Mouse (Mus musculus): ENCODE data around the gene Dnmt1.
"Not testable (repeated sequence)": the region's sequence is repeated elsewhere in the genome, so short reads cannot be mapped to it uniquely, and the experiment has no call there.

The Dnmt1 gene

DNA sequence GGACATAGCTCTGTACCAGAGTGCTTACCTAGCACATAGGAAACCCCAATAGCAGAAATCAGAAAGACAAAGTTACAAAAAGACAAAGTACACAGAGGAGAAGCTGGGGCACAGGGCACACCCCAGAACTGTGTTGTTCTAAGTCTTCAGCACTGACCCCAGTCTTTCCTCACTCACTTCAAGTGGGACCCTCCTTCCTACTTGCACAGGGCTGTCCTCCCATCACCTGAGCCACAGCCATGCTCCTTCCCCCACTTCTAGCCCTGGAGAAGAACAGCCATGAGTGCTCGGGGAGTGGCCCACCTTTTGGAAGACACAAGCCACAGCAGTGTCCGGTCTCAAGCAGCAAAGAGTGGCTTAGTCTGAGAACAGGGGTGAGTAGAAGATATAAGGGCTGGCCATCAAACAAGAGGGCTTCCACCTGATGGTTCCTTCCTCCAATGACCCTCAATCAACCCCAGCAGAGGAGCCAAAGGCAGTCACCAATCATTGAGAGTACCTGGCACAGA lies at the start of gene Dnmt1:
Gene Dnmt1 (minus strand): TSS at position 459 of the 509 bp plus-strand sequence.
- ATAC-seq (ENCODE audit: low TSS enrichment): no peak

DNA sequence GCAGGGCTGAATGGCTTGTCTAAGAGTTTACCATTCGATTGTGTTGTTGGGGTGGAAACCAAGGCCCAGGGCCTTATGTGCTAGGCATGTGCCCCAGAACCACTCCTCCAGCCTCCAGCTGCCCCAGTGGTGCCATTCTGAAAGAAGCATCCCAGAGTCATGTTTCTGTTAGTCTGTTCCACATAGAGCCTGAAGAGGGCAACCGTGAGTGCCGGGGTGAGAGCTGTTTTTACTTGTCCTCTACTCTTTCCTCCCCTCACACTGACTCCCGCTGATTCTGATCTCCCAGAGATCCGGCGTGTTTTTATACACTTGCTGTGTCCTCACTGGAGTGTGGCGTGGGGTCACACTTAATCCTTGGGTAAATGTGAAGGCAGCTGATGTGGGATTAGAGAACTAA lies 48.3 kb upstream of the Dnmt1 start:
- ATAC-seq (ENCODE audit: low TSS enrichment): no peak

DNA sequence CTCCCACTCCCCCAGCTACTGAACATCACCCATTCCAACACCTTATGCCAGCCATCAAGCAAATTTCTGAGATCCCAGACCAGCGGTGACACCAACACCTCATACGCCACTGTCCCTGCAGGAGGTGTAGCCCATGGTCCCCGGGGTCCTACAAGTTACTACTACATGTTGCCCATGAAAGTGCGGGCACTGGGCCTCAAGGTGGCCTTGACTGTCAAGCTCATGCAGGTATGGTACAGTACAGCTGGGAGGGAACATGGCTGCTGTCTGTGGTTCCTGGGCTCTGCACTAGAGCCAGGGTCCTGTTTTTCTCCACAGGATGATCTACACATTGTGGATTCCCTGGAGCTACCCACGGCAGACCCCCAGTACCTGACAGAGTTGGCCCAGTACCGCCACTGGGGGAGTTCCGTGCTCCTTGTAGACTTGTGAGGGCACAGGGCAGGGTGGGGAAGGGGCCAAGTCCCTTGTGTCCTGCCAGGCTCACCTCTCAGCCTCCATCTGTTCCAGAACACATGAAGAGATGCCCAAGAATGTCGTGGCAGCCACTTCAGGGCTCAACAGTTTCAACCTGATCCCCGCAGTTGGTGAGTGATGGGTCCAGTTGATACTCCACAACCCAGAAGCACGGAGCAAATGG lies 47.7 kb upstream of the Dnmt1 start:
- ATAC-seq (ENCODE audit: low TSS enrichment): no peak

DNA sequence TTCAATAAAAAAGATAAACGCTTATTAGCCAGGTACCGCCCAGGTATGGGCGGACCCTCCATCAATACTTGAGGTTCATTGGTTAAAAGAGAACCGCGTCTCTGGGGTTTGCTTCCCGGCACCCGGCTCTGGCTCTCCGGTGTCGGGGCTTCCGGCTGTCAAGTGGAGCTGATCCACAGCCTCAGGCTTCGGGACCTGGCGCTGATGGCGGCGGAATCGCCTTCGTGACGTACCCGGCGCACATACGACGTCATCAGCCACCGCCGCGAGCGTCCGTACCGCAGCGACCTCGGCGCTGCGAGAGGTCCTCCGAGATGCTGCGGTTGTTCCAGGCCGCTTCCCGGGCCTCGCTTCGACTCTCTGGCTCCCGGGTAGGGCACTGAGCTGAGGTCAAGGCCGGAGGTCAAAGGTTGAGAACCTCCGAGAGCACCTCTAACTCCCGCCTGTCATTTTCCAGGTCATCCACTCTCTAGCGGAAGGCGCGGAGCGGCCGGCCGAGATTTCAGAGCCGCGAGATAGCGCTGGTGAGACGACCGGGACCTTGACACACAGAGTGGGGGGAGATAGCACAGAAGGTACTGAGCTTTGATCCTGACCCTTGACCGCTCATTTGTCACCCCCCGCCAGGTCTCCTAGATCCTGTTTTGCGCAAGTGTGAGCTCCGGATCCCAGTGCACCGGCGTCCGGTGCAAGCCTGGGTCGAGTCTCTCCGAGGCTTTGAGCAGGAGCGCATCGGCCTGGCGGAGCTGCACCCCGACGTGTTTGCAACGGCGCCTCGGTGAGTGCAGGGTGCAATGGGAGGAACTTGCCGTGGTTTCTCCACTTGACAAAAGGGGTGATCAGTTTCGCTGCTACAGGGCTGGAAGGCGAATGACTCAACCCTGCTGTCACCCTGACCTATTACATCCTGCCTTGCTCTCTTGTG lies 43.2 kb upstream of the Dnmt1 start, which contains the start of gene Mrpl4:
Gene Mrpl4 (plus strand): TSS at position 112 of the 925 bp plus-strand sequence.
- peak; percentile 94 for ATAC-seq (ENCODE audit: low TSS enrichment)

DNA sequence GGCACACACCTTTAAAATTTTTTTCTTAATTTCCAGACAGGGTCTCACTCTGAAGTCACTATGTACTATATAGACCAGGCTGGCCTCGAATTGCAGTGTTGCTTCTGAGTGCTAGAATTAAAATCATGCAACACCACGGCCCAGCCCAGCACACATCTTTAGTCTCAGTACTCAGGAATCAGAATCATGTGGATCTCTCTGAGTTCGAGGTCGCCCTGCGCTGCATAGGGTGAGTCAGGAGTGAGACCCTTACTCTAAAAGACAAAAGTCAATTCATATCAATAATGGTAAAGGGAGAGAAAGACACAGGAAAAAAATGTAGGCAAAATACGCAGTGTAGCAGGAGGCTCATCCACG lies 42.6 kb upstream of the Dnmt1 start:
- peak; percentile 14; the same call in 1 of the 2 replicates for ATAC-seq (ENCODE audit: low TSS enrichment)

DNA sequence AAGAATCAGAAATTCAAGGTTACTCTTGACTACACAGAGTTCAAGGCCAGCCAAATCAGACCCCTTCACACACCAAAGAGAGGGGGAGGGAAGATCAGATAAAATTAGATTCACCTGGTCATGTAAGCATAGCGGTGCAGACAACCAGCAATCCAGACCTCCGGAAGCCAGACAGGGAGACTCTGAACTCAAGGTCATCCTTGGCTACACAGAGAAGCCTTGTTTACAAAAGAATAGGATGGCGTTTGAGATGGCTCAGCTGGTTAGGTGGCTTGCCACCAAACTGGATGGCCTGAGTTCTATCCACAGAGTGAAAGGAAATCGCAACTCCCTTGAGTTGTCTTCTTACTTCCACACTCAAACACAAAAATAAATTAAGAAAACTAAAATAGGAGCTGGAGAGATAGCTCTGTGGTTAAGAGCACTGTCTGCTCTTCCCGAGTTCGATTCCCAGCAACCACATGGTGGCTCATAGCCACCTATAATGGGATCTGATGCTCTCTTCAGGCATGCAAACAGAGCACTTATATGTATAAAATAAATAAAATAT lies 42.0 kb upstream of the Dnmt1 start:
- no peak for ATAC-seq (ENCODE audit: low TSS enrichment)

DNA sequence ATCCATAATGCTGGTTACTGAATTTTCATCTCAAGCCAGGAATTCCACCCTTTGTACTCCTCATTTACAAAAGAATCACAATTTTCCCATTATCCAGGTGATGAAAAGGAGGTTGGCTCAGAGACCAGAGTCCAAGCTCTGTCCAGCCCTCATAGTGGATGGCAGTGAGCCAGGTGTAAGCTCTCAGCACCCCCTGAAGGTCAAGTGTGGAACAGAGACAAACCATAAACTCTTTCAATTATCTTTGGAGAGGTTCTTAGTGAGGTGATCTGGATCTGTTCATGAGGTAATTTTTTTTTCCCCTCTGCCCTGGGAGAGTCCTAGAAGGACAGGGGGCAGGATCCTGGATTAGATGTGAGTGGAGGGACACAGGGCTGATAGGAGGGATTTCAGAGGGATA lies 41.1 kb upstream of the Dnmt1 start:
- no peak for ATAC-seq (ENCODE audit: low TSS enrichment)

DNA sequence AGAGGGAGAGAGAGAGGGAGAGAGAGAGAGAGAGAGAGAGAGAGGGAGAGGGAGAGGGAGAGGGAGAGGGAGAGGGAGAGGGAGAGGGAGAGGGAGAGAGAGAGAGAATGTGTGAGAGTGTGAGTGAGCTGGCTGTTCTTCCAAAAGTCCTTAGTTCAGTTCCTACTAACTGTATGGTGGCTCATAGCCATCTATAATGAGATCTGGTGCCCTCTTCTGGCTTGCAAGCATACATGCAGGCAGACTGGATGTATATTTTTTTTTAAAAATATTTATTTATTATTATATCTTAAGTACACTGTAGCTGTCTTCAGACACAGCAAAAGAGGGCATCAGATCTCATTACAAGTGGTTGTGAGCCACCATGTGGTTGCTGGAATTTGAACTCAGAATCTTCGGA lies 38.6 kb upstream of the Dnmt1 start:
- not testable (repeated sequence) for ATAC-seq (ENCODE audit: low TSS enrichment)

DNA sequence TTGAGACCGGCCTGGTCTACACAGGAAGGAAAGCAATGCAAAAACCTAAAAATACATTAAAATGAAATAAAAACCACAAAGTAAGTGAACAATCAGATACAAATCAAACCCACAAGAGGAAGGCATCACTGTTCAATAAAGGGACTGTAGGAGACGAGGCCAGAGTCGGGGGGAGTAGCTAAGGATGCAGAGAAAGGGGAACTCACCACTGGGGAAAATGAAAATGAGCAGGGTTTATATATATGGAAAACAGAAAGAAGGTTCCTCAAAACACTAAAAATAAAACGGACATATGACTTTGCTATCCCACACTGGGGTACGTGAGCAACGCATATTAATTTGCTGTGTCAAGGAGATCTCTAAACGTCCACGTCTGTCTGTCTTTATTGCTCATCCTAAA lies 37.4 kb upstream of the Dnmt1 start:
- no peak for ATAC-seq (ENCODE audit: low TSS enrichment)

DNA sequence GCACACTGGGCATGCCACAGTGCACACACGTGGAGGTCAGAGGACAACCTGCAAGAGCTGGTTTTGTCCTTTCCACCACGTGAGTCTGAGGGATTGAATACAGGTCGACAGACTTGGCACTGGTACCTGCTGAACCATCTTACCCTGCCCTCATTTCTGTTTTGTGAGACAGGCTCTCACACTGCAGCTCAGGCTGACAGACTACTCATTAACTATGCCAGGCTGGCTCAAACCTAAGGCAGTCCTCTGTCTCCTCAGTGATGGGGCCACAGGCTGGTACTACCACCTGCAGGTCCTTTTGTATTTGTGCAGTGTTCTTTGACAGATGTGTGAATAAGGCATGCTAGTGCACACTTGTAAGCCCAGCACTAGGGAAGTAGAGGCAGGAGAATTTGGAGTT lies 35.4 kb upstream of the Dnmt1 start:
- no peak for ATAC-seq (ENCODE audit: low TSS enrichment)

DNA sequence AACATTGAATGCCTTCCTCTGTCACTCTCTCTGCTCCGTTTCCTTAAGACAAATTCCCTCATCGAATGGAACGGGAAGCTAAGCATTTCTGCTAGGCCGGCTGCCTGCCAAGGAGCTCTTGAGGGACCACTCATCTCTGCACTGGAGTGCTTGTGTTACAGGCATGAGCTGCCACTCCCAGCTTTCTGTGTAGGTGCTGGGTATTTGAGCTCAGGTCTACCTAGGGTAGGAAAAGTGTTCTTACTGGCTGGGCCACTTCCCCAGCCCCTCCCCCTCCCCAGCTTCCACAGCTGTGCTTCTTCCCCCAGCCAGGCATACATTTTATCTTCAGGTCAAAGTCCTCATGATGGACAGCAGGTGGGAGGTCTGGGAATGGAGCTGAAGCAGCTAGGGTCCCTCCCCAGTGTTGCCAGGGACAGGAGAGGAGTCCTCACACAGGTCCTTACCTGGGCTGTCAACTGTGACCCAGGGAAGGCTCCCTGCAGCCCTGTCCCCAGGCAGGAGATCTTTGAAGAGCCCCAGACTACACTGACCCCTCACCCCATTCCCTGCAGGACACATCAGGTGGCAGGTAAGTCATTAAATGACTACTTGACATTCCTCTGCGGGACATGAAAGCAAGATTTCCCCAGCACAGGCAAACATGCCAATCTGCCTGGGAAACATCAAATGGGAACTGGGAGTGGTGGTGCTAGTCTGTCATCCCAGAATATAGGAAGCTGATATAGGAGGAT lies 33.6 kb upstream of the Dnmt1 start:
- no peak for ATAC-seq (ENCODE audit: low TSS enrichment)

DNA sequence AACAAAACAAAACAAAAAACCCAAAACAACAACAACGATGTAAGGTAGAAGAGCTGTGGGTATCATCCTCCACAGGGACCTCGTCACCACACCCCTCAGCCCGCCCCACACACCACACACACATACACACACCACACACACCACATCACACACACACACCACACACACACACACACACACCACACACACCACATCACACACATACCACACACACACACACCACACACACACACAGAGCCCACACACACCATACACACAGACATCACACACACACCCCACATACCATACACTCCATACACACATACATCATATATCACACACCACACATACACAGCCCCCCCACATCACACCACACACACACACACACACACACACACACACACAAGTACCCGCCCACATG lies 31.9 kb upstream of the Dnmt1 start:
- no peak for ATAC-seq (ENCODE audit: low TSS enrichment)

DNA sequence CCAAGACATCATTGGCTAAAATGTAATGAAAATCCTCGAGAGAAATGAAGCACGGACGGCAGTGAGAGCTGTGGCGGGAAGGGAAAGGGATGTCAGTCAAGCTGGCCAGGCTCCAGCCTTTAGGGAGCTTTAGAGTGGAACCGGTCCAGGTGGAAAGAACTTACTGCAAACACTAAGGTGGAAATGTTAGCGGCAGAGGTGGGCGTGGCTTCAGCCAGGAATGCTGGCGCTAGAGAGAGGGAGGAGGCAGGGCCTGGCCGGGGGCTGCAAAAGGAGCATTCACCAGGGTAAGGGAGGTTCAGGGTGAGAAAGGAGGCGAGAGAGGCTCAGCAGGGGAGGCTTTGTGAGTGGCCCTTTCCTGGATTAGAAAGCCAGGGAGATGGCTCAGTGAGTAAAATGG lies 31.2 kb upstream of the Dnmt1 start:
- no peak for ATAC-seq (ENCODE audit: low TSS enrichment)

DNA sequence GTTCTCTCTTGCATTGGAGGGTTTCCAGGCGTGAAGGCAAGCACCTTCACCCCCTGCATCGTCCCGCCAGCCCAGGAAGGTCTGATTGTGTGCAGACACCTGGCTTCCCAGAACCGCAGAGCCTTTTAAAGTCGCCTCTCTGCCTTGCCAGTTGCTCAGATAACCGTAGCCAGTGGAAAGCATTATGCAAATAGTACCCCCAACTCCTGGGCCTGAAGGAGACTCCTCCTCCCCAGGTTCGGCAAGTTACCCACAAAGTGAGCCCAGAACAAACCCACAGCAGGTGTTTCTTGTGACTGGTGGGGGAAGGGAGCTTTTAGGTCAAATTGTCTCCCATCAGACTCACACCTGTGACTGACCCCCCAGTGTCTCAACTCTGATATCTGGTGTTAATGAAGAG lies 28.3 kb upstream of the Dnmt1 start:
- ATAC-seq (ENCODE audit: low TSS enrichment): no peak

DNA sequence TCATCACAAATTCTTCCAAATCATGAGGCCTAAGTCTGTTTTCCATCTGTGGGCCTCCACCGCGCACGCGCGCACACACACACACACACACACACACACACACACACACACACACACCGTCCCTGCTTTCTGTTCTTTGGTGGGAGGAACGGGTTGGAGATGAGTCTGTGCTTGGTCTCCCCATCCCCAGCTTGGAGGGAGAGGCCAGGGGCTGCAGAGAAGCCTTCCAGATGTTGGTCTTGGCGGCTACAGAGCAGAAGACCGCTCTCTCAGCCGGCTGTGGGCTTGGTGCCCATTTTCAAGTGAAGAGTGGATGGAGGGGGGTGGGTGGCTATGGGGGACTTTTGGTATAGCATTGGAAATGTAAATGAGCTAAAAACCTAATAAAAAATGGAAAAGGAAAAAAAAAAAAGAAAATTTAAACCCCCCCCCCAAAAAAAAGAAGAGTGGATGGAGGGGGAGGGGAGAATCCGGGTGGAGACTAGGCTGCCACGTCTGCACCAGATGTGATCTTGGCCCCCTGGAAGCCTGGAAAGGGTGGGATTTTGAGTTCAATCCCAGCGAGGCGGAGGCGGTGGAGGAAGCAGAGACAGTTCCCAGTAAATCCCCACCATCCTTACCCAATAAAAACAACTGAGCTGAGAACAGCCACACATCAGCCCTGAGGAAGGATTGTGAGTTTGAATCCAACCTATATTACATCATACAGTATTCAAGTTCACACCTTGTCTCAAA lies 27.4 kb upstream of the Dnmt1 start:
- no peak for ATAC-seq (ENCODE audit: low TSS enrichment)

DNA sequence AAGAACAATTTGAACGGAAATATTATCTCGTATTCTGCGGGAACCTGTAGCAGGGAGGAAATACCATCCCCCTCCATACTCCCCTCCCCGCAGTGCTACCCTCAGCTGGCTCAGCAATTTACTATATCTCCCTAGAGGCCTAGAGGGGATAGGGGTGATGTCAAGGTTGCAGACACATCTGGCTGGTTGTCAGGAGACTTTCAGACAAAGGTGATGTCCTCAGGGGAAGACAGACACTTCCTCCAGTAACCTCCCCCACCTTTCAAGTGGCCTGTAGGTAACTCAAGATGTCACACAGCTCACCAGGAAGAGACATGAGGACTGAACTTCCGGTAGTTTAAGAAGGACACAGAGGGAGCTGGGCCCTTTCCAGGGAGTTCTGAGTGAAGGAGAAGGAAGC lies 23.5 kb upstream of the Dnmt1 start:
- ATAC-seq (ENCODE audit: low TSS enrichment): no peak

DNA sequence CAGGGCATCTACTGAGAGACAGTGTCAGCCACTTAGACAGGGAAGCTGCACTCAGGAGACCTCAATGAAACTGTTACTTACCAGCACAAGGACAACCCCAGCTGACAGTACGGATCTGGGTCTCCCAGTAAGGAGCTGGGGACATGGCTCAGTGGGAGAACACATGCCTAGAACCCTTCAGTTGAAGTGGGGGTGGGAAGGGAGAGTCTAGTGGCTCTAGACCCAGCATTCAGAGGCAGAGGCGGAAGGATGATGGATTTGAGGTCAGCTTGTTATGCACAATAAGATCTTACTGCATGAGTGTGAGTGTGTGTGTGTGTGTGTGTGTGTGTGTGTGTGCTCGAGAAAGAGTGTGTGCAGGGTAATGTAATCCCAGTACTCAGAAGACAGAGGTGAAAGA lies 22.5 kb upstream of the Dnmt1 start:
- no peak for ATAC-seq (ENCODE audit: low TSS enrichment)

DNA sequence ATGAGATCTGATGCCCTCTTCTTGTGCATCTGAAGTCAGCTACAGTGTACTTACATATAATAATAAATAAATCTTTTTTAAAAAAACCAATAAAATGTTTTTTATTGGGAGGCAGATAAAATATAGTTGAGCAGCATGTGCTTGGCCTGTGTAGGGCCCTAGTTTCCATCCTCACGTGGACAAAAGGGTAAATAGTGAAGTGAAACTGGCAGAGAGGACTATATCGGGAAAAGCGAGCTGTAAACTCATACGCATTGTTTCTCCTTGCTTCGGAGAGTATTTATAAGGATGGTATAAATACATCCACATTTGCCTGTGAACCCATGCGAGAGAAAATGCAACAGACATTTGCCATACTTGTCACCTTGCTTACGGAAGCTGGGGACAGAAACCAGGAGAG lies 20.1 kb upstream of the Dnmt1 start:
- ATAC-seq (ENCODE audit: low TSS enrichment): no peak

DNA sequence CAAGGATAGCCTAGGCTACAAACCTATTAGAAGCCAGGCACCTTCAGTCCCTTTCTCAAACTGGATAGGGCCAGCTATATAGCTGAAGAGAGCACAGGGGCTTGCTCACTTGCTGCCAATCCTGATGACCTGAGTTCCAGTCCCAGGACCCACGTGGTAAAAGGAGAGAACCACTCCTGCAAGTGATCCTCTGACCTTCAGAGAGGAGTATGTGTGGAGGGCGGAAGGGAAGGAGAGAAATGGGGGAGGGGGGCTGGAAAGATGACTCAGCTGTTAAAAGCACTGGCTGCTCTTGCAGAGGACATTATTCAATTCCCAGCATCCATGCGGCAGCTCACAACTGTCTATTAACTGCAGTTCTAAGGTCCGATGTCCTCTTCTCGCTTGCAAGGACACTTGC lies 19.5 kb upstream of the Dnmt1 start:
- ATAC-seq (ENCODE audit: low TSS enrichment): no peak

DNA sequence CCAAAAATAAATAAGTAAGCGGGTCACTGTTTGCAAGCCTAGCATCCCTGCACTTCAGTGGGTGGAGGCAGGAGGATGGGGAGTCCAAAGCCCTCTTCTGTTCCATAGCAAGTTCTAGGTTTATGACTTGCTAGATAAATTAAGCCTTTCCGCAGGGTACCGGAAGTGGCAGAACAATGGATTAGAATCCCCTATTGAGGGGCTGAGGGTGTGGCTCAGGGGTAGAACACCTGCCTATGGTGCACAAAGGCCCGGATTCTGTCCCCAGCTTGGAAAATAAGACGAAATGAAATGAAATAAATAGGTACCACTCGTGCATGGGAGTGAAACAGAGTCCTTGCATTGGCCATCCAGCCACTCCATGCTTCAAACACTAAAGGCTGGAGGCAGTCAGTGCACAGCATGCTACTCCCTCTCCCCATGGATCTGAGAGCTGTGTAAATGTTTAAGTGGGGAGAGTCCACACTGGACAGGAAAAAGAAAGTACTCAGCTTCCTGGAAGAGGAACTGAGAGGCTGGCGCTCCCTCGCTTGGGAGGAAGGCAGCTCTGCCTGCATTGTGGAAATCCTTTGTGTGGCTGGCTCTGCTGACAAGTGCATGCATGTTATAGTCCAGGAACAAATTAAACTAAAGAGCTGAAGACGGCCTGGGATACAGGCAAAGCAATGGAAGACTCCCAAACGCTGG lies 18.9 kb upstream of the Dnmt1 start:
- no peak for ATAC-seq (ENCODE audit: low TSS enrichment)
